Mouse (Mus musculus): ENCODE measurements around the gene Ankfn1.

DNA sequence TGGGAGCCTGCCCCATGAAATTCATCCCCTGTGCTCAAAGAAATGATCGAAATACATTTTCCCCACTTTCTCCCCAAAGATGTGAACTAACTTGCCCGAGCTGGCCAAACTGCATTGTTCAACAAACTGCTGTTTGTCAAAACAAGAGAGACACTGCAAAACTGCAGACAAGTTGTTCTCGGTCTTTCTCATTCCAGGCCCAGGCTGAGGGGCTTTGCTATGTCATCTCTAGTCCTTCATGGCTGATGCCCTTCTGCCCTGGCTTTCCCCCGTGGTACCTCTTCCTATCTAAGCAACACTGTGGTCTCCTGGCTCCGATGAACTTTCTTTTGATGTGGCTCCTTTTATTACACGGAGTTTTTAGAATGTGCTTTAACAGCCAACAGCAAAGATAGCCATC, 296.4 kb downstream of the Ankfn1 start:
- no peak for TF ChIP-seq CTCF (IDR thresholded peaks at IDR 0.05; ENCODE audit: extremely low read depth, insufficient read depth, low read length)
- no peak for TF ChIP-seq POLR2A (IDR thresholded peaks at IDR 0.05; ENCODE audit: extremely low read depth, insufficient read depth, low read length)
